Mouse (Mus musculus) left cerebral cortex, postnatal 25 days (tissue): Measurements from ENCODE around the gene Hist1h2bh. TPM values are rescaled to one million over a fixed set of nuclear protein-coding genes. Genes with fewer than 3 reads are reported as not detected.
"Not testable (repeated sequence)": the region's sequence is repeated elsewhere in the genome, so short reads cannot be mapped to it uniquely, and the experiment has no call there.

Source experiments
- DNase-seq, 2 experiments: peaks; one replicate each; pipeline ENCODE4 v3.0.0; 2022; ENCODE audit warnings: low spot score in 2 of 2, mixed read lengths in 1 of 2
- intact Hi-C: fragments of 180-260 bp; cut with DNase I; formaldehyde crosslinking; loops from one replicate; pipeline ENCODE4 v1.15.1; 2025
- total RNA-seq, 2 experiments: library from RNA; stranded (reverse); gene quantifications; 2 replicates each; pipeline ENCODE4 v1.2.3; 2021

Gene Hist1h2bh
- total RNA-seq, 2 experiments from 2014 or later = 0.57 to 0.87 TPM

GRCm38 (mm10) chr13:23575271-23575851 is 32.2 kb upstream of the Hist1h2bh start, which contains the start of gene Hist1h3d:
Gene Hist1h3d (plus strand): TSS chr13:23575763.
- peak; percentile 75 to 88 for DNase-seq
- intact Hi-C loops = loop anchor here (2.0 to 5.0 kb wide), 2 partner anchors 182 to 1859 kb away; partner anchors contain the start of genes Hist1h2ai, Hist1h2bl, Hist1h3h and Hist1h4b

- DNase-seq = not testable (repeated sequence)
- intact Hi-C loops = loop anchor here (2.0 to 5.0 kb wide), 2 partner anchors 183 to 1858 kb away; partner anchors contain the start of genes Hist1h2ai, Hist1h2bl, Hist1h3h and Hist1h4b
These were observed 31.5 kb upstream of the Hist1h2bh start for GRCm38 (mm10) chr13:23574546-23575170.

GRCm38 (mm10) chr13:23573898-23574524 is 30.8 kb upstream of the Hist1h2bh start, which contains the start of the genes Hist1h2bf and Hist1h2ad:
Gene Hist1h2bf (minus strand): TSS chr13:23574196.
Gene Hist1h2ad (plus strand): TSS chr13:23574381.
- peak; percentile 95 to 99 for DNase-seq
- intact Hi-C loops = loop anchor here (2.0 kb wide), 1 partner anchor 1857 kb away; the partner anchor contains the start of genes Hist1h2ai, Hist1h2bl and Hist1h3h

- intact Hi-C loops, DNase-seq: not testable (repeated sequence)
These were observed 30.1 kb upstream of the Hist1h2bh start for GRCm38 (mm10) chr13:23573034-23573897.

- intact Hi-C loops = no loop called here
These were observed 29.2 kb upstream of the Hist1h2bh start for GRCm38 (mm10) chr13:23572218-23573033.

GRCm38 (mm10) chr13:23571504-23572217 is 28.5 kb upstream of the Hist1h2bh start:
- intact Hi-C loops, DNase-seq: not testable (repeated sequence)

More at GRCm38 (mm10) chr13:23572218-23573033, 29.2 kb upstream of the Hist1h2bh start:
- no peak for DNase-seq

GRCm38 (mm10) chr13:23571022-23571503 is 27.9 kb upstream of the Hist1h2bh start, which contains the start of the genes Hist1h2ae and Hist1h2bg:
Gene Hist1h2ae (minus strand): TSS chr13:23571220.
Gene Hist1h2bg (plus strand): TSS chr13:23571396.
- peak; percentile 84 to 96 for DNase-seq
- intact Hi-C loops = no loop called here

GRCm38 (mm10) chr13:23570261-23571021 is 27.2 kb upstream of the Hist1h2bh start:
- DNase-seq, intact Hi-C loops: not testable (repeated sequence)

- DNase-seq = no peak
- intact Hi-C loops = no loop called here
These were observed 21.3 kb upstream of the Hist1h2bh start for GRCm38 (mm10) chr13:23564482-23564881.

GRCm38 (mm10) chr13:23562699-23563462 is 19.7 kb upstream of the Hist1h2bh start:
- DNase-seq = peak; percentile 57 to 69
- intact Hi-C loops = no loop called here

- intact Hi-C loops = not testable (repeated sequence)
- peak; percentile 95 to 98 for DNase-seq
These were observed 18.9 kb upstream of the Hist1h2bh start, which contains the start of gene Hist1h3e for GRCm38 (mm10) chr13:23561883-23562659. Gene Hist1h3e (minus strand): TSS chr13:23562369.

- DNase-seq, intact Hi-C loops: not testable (repeated sequence)
These were observed 18.3 kb upstream of the Hist1h2bh start for GRCm38 (mm10) chr13:23561531-23561882.

GRCm38 (mm10) chr13:23560699-23561098 is 17.5 kb upstream of the Hist1h2bh start:
- intact Hi-C loops, DNase-seq: not testable (repeated sequence)

- DNase-seq = no peak
- intact Hi-C loops = no loop called here
These were observed 13.7 kb upstream of the Hist1h2bh start for GRCm38 (mm10) chr13:23556906-23557305.

GRCm38 (mm10) chr13:23555839-23556416 is 12.7 kb upstream of the Hist1h2bh start:
- DNase-seq = peak; percentile 80 to 95
- intact Hi-C loops = no loop called here
